Mouse (Mus musculus): ENCODE measurements around the gene Rfc3.
"Not testable (repeated sequence)": the region's sequence is repeated elsewhere in the genome, so short reads cannot be mapped to it uniquely, and the experiment has no call there.

Gene Rfc3

DNA sequence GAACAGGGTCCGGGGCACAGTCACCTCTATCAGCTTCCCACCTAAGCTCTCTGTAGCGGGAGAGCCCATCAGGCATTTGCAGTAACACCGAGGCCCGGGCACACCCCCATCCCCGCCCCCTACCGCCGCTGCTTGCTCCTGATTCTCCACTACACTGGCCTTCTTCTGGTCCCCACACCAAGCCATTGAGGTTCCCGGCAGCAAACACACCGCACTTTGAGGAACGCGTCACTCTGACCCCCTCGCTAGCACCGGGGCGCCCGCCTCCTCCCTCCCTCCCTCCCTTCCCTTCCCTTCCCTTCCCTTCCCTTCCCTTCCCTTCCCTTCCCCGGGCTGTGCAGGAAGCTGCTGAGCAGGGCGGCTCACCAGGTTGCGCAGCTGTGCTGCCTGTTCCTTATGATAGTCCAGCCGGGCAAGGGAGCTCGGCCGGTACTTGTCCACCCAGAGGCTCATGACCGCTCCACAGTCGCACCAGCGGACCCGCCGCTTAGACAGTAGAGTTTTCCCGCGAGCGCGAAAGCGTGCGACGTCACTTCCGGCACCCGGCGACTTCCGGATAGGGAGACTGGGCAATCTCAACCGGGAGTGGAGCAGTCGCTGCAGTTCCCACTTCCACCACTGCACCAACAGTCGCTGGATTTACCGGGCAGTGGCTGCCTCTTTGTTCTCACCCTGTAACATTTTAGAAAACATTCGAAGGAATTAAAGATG, at the start of gene Rfc3:
Gene Rfc3 (minus strand): TSS at position 543 of the 711 bp plus-strand sequence.
- POLR2A ChIA-PET: interaction anchor here in 3 of 4 experiments (0.6 to 2.2 kb wide), 9 partner anchors 10 to 778 kb away, joined by 3 to 11 read pairs (median 4); no protein-coding TSS in a partner anchor
- CTCF ChIA-PET: interaction anchor here in 3 of 4 experiments (0.6 to 2.3 kb wide), 4 partner anchors 36 to 282 kb away, joined by 3 to 14 read pairs (median 6); no protein-coding TSS in a partner anchor

- CTCF ChIA-PET: not testable (repeated sequence)
- POLR2A ChIA-PET: interaction anchor here in 1 of 4 experiments (1.3 kb wide), 1 partner anchor 325 kb away, joined by 3 read pairs; no protein-coding TSS in a partner anchor
These were observed 42.6 kb upstream of the Rfc3 start for GRCm38 (mm10) chr5:151693636-151694035.

GRCm38 (mm10) chr5:151686606-151687525, 35.8 kb upstream of the Rfc3 start:
- POLR2A ChIA-PET: interaction anchor here in 2 of 4 experiments (0.6 to 1.8 kb wide), 5 partner anchors 36 to 395 kb away, joined by 3 to 6 read pairs (median 5); partner anchors contain the start of gene Rfc3 (in 1 of the 2)
- CTCF ChIA-PET: interaction anchor here (0.5 to 1.8 kb wide), 59 partner anchors 8 to 1404 kb away, joined by 3 to 16 read pairs (median 4); partner anchors contain the start of gene Rfc3 (in 2 of the 4)

GRCm38 (mm10) chr5:151662207-151662606, 11.2 kb upstream of the Rfc3 start:
- CTCF ChIA-PET: interaction anchor here in 1 of 4 experiments (0.6 kb wide), 1 partner anchor 607 kb away, joined by 4 read pairs; no protein-coding TSS in a partner anchor
- POLR2A ChIA-PET: no interaction called here

DNA sequence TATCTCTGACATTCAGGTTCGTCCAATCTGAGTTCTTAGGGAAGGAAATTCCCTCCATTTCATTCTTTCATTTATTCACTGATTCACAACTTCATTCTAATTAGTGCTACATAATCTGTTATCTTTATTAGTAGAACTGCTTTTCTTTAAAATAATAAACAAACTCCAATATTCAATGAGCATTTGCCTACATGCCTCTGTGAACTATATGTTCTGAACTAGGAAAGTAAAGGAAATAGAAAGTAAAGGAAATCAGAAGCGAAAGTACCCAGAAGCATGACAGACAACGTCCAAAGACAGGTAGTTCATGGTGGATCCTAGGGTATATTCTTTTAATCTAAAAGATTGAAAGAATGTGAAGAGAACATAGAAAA, 356 bp upstream of the Rfc3 start:
- CTCF ChIA-PET: interaction anchor here in 3 of 4 experiments (0.7 to 2.3 kb wide), 3 partner anchors 35 to 61 kb away, joined by 4 to 14 read pairs (median 8); no protein-coding TSS in a partner anchor

GRCm38 (mm10) chr5:151644845-151645244, 6.2 kb downstream of the Rfc3 start:
- ChIA-PET POLR2A (interaction anchor here in 1 of 4 experiments (1.5 kb wide), 1 partner anchor 275 kb away, joined by 4 read pairs; no protein-coding TSS in a partner anchor), CTCF (interaction anchor here in 2 of 4 experiments (0.7 to 1.7 kb wide), 3 partner anchors 42 to 43 kb away, joined by 3 to 5 read pairs (median 4); no protein-coding TSS in a partner anchor)

More for the DNA sequence above, 356 bp upstream of the Rfc3 start:
- POLR2A ChIA-PET: interaction anchor here in 3 of 4 experiments (0.6 to 2.2 kb wide), 7 partner anchors 35 to 779 kb away, joined by 3 to 11 read pairs (median 4); no protein-coding TSS in a partner anchor

GRCm38 (mm10) chr5:151642867-151643266, 8.2 kb downstream of the Rfc3 start:
- CTCF ChIA-PET: no interaction called here
- POLR2A ChIA-PET: interaction anchor here in 1 of 4 experiments (1.1 kb wide), 1 partner anchor 46 kb away, joined by 3 read pairs; no protein-coding TSS in a partner anchor

DNA sequence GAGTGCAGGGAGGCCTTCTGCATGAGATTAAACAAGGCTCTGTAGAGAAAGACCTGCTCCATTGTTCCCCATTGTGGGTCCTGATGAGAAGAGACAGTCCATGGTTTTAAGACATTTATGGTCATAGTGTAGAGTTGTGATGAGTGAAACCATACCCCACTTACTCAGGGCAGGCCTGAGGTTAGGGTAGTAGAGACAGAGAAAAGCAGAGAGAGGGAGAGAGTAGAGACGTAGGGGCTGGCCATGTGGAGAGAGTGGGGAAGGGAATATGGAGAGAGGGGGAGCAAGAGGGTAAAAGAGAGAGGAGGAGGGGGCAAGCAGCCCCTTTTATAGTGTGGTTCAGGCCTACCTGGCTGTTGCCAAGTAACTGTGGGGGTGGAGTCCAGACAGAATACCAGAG, 8.9 kb downstream of the Rfc3 start:
- POLR2A ChIA-PET: interaction anchor here in 1 of 4 experiments (2.4 kb wide), 1 partner anchor 8 kb away, joined by 6 read pairs; no protein-coding TSS in a partner anchor
- CTCF ChIA-PET: interaction anchor here in 2 of 4 experiments (0.6 to 1.6 kb wide), 2 partner anchors 45 to 350 kb away, joined by 3 to 5 read pairs; no protein-coding TSS in a partner anchor

DNA sequence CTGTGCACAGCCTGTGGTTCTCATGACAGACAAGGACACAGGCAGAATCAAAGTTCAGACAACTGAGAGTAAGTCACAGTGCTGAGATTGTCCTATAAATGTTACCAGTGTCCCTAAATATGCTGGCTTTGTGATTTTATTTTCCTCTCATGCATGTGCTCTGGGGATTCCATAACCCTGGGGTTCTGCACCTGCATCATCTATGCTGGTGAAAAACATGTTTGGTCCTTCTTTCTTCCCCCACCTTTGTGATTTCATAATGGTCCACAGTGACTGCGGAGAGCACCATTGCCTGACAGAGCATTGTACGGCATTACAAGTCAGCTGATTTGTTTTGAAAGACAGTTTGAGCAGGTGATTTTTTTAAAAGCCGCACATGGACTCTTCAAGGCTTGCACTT, 45.1 kb downstream of the Rfc3 start, which contains the start of gene Vmn2r18:
Gene Vmn2r18 (minus strand): TSS at position 101 of the 400 bp plus-strand sequence.
- CTCF ChIA-PET: no interaction called here
- POLR2A ChIA-PET: no interaction called here

GRCm38 (mm10) chr5:151601696-151602095, 49.3 kb downstream of the Rfc3 start:
- CTCF ChIA-PET: interaction anchor here in 1 of 4 experiments (1.1 kb wide), 1 partner anchor 43 kb away, joined by 3 read pairs; no protein-coding TSS in a partner anchor
- POLR2A ChIA-PET: no interaction called here
